Mouse (Mus musculus) brain, embryonic 14.5 days (tissue): ENCODE measurements around the gene Gm20509.

ENCODE experiments used
- CTCF ChIP-seq: fragments of 200-500 bp; IDR thresholded peaks from 2 replicates; pipeline ENCODE4 v1.5.1; 2012; ENCODE audit warnings: inconsistent platforms, mild to moderate bottlenecking, moderate library complexity, borderline replicate concordance; ENCODE audit not compliant: insufficient read depth, insufficient read length; ENCODE audit errors: extremely low read depth
- POLR2A ChIP-seq: fragments of 200-500 bp; IDR thresholded peaks from 2 replicates; pipeline ENCODE4 v1.6.1; 2012; ENCODE audit warnings: mild to moderate bottlenecking, inconsistent platforms, borderline replicate concordance; ENCODE audit not compliant: poor library complexity, insufficient read depth, insufficient read length, severe bottlenecking; ENCODE audit errors: extremely low read depth

GRCm38 (mm10) chr9:73105771-73106170 lies 3.5 kb downstream of the Gm20509 start:
- no peak for TF ChIP-seq CTCF
- no peak for TF ChIP-seq POLR2A
